9 mouse cellular contexts compared by ENCODE assay signal in the genomic region with DNA sequence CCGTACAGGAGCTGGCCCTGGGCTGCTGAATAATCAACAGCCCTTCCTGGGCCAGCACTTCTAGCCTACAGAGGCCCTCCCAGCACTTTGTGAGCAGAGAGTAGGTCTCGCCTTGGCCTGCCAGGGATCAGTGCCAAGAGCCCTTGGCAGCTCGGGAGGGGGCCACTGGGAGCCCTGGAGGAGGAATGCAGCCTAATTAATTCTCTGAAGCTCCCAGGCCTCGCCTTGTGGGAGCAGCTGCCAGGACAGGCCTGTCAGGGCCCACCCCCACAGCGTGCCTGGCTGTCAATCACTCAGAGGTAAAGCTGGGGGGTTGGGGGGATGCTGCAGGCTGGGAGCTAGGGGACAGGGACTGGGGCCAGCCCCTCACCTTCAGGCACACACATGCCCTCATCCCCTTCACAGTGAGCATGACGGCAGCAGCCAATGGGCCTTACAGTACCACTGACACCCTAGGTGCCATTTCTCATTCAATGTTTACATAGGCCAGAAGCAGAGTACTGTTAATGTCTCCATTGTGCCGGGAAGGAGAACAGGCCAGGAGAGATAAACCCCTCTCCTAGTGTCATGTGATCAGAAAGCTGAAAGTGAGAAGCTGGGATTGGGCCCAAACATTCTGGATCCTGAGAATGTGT. TPM values are rescaled to one million over a fixed set of nuclear protein-coding genes. Genes with fewer than 3 reads are reported as not detected.
DNase-seq lines count a peak whose midpoint lies in the region; ATAC-seq lines count a peak whose summit lies in the region.
"Had no signal": no experiment of that assay in that cellular context is flagged by ENCODE, and none has a peak within 500 bp of the region (broad histone marks: within the 10 kb centered on the region; RNA-seq: fewer than 3 reads in every experiment).

No protein-coding gene starts in this region.

- ATAC-seq in neural tube, embryonic 12.5 days (ENCODE audit: low FRiP score, low read depth): peak; percentile 72
- ATAC-seq in intestine, embryonic 16.5 days: peak; percentile 18
- peak; percentile 89 for ATAC-seq in midbrain, embryonic 15.5 days (replicated peaks)

- H3K4me1 ChIP-seq in neural tube, embryonic 12.5 days: peaks cover 20% of the 10 kb centered on the region
- H3K4me1 ChIP-seq in intestine, embryonic 16.5 days (ENCODE audit: control insufficient read depth, insufficient read depth, low read length): peaks cover 22% of the 10 kb centered on the region
- H3K4me1 ChIP-seq in midbrain, embryonic 15.5 days: peaks cover 11% of the 10 kb centered on the region; the same call in 1 of the 2 replicates

- WGBS in neural tube, embryonic 12.5 days: 19% methylated on average over 7 of the region's 7 CpGs
- WGBS in intestine, embryonic 16.5 days: 23% methylated on average over 7 of the region's 7 CpGs
- 12% methylated on average over 7 of the region's 7 CpGs for WGBS in midbrain, embryonic 15.5 days

- no peak overlapping the region for H3K4me2 ChIP-seq in neural tube, embryonic 12.5 days (replicated peaks)
- no peak overlapping the region for H3K4me2 ChIP-seq in intestine, embryonic 16.5 days (ENCODE audit: low read depth, low read length)
- H3K4me2 ChIP-seq in midbrain, embryonic 15.5 days: no peak overlapping the region

- peak; percentile 45 for DNase-seq in adrenal gland, postnatal 14 days
- no peak for DNase-seq in adrenal gland, postnatal 25 days
- no peak for DNase-seq in neural tube, embryonic 10.5 days (ENCODE audit: extremely low spot score, low spot score)
- DNase-seq in urinary bladder, postnatal 36 days (ENCODE audit: low spot score in 2 of 2): no peak
- DNase-seq in cerebellum, adult 18-20 months: no peak

- H3K36me3 ChIP-seq in neural tube, embryonic 12.5 days: no peaks in the 10 kb centered on the region
- no peaks in the 10 kb centered on the region for H3K36me3 ChIP-seq in intestine, embryonic 16.5 days (ENCODE audit: control insufficient read depth, insufficient read depth, low read length)
- no peaks in the 10 kb centered on the region for H3K36me3 ChIP-seq in midbrain, embryonic 15.5 days (replicated peaks)

- no peak overlapping the region for H3K27ac ChIP-seq in neural tube, embryonic 12.5 days
- H3K27ac ChIP-seq in intestine, embryonic 16.5 days (ENCODE audit: low read length): no peak overlapping the region
- peak overlapping the region; percentile 42; the same call in 1 of the 2 replicates for H3K27ac ChIP-seq in midbrain, embryonic 15.5 days

- no peaks in the 10 kb centered on the region for H3K27me3 ChIP-seq in neural tube, embryonic 12.5 days (replicated peaks)
- no peaks in the 10 kb centered on the region for H3K27me3 ChIP-seq in intestine, embryonic 16.5 days (replicated peaks; ENCODE audit: control insufficient read depth, insufficient read depth, low read length)
- no peaks in the 10 kb centered on the region for H3K27me3 ChIP-seq in midbrain, embryonic 15.5 days (replicated peaks)

- H3K9ac ChIP-seq in neural tube, embryonic 12.5 days: no peak overlapping the region
- peak overlapping the region; percentile 23; the same call in 1 of the 2 replicates for H3K9ac ChIP-seq in intestine, embryonic 16.5 days (ENCODE audit: low read depth, low read length)
- no peak overlapping the region for H3K9ac ChIP-seq in midbrain, embryonic 15.5 days

- H3K4me3 ChIP-seq in neural tube, embryonic 12.5 days: no peak overlapping the region
- no peak overlapping the region for H3K4me3 ChIP-seq in intestine, embryonic 16.5 days (ENCODE audit: low read length)
- H3K4me3 ChIP-seq in midbrain, embryonic 15.5 days: no peak overlapping the region

- no peaks in the 10 kb centered on the region for H3K9me3 ChIP-seq in neural tube, embryonic 12.5 days
- no peaks in the 10 kb centered on the region for H3K9me3 ChIP-seq in intestine, embryonic 16.5 days (ENCODE audit: control insufficient read depth, low read length)
- no peaks in the 10 kb centered on the region for H3K9me3 ChIP-seq in midbrain, embryonic 15.5 days

RNA-seq across cellular contexts. Expression of gene Edn2, which starts 11.2 kb away (rescaled TPM):
- total RNA-seq in adrenal gland, postnatal 14 days (2021): not detected in 2 replicates
- not detected in 2 replicates for total RNA-seq in adrenal gland, postnatal 25 days (2021)
- polyA plus RNA-seq in neural tube, embryonic 12.5 days (2016; fragmentation: Nextera tagmentation; extraction: Ambion mirVana): 0.27 TPM in 1 of 2 replicates, not detected in the other
- 5.3 and 5.8 TPM in 2 replicates for polyA plus RNA-seq in intestine, embryonic 16.5 days (2015; fragmentation: Nextera tagmentation; extraction: Ambion mirVana)
- 0.15 and 0.22 TPM in 2 replicates for polyA plus RNA-seq in midbrain, embryonic 15.5 days (2015; fragmentation: Nextera tagmentation; extraction: Ambion mirVana)
- total RNA-seq: left cerebral cortex, postnatal 14 days had no signal

Comparison
In these comparisons a context has a peak if more than half of its experiments do, and no peak if none do; other contexts are left out.
1. ATAC-seq: peak in every context shown above with its lines; median percentile 89 in midbrain, embryonic 15.5 days; 72 in neural tube, embryonic 12.5 days; 18 in intestine, embryonic 16.5 days.